Mouse (Mus musculus): Measurements from ENCODE around the gene Neurod4. TPM values are rescaled to one million over a fixed set of nuclear protein-coding genes. Genes with fewer than 3 reads are reported as not detected.

The Neurod4 gene
- polyA plus RNA-seq, 1 experiment from 2014 or later = not detected

GRCm38 (mm10) chr10:130229584-130229983 is 50.5 kb downstream of the Neurod4 start:
- WGBS = 83% methylated on average over 5 of the region's 5 CpGs
- no peak for ATAC-seq (ENCODE audit: borderline replicate concordance, extremely low read depth, low FRiP score, low TSS enrichment)

GRCm38 (mm10) chr10:130228246-130228645 is 51.8 kb downstream of the Neurod4 start:
- Histone ChIP-seq H3K4me3 (no peak overlapping the region), H3K27me3 (no peaks in the 10 kb centered on the region), H3K4me2 (no peak overlapping the region), H3K9ac (no peak overlapping the region), H3K9me3 (no peaks in the 10 kb centered on the region), H3K36me3 (no peaks in the 10 kb centered on the region), H3K4me1 (no peaks in the 10 kb centered on the region), H3K27ac (no peak overlapping the region)
- peak; percentile 64; the same call in 1 of the 2 replicates for ATAC-seq (ENCODE audit: borderline replicate concordance, extremely low read depth, low FRiP score, low TSS enrichment)
- WGBS = 0% methylated on average over 1 of the region's 1 CpGs

More at GRCm38 (mm10) chr10:130229584-130229983, 50.5 kb downstream of the Neurod4 start:
- H3K4me3 ChIP-seq = no peak overlapping the region
- no peak overlapping the region for H3K9ac ChIP-seq
- H3K36me3 ChIP-seq = no peaks in the 10 kb centered on the region
- no peaks in the 10 kb centered on the region for H3K27me3 ChIP-seq
- no peak overlapping the region for H3K4me2 ChIP-seq
- no peaks in the 10 kb centered on the region for H3K4me1 ChIP-seq
- no peak overlapping the region for H3K27ac ChIP-seq
- H3K9me3 ChIP-seq = no peaks in the 10 kb centered on the region

- H3K4me2 ChIP-seq = no peak overlapping the region
- ATAC-seq (ENCODE audit: borderline replicate concordance, extremely low read depth, low FRiP score, low TSS enrichment) = no peak
- no peaks in the 10 kb centered on the region for H3K9me3 ChIP-seq
- no peaks in the 10 kb centered on the region for H3K27me3 ChIP-seq
- H3K36me3 ChIP-seq = no peaks in the 10 kb centered on the region
- H3K9ac ChIP-seq = no peak overlapping the region
- H3K27ac ChIP-seq = no peak overlapping the region
- WGBS = 66% methylated on average over 3 of the region's 3 CpGs
- H3K4me3 ChIP-seq = no peak overlapping the region
- no peaks in the 10 kb centered on the region for H3K4me1 ChIP-seq
Observed at GRCm38 (mm10) chr10:130225034-130225433, 55.0 kb downstream of the Neurod4 start.

Other genes starting within 250 kb of the Neurod4 start
- gene Olfr821, start 249.9 kb downstream of the Neurod4 start, polyA plus RNA-seq (2015; fragmentation: Nextera tagmentation; extraction: Ambion mirVana) = not detected in 2 replicates
- gene Olfr822, start 209.0 kb downstream of the Neurod4 start, polyA plus RNA-seq (2015; fragmentation: Nextera tagmentation; extraction: Ambion mirVana) = not detected in 2 replicates
- not detected in 2 replicates for gene Olfr823, start 164.9 kb downstream of the Neurod4 start, polyA plus RNA-seq (2015; fragmentation: Nextera tagmentation; extraction: Ambion mirVana)
- not detected in 2 replicates for gene Olfr824, start 150.2 kb downstream of the Neurod4 start, polyA plus RNA-seq (2015; fragmentation: Nextera tagmentation; extraction: Ambion mirVana)
- gene Olfr825, start 113.5 kb downstream of the Neurod4 start, polyA plus RNA-seq (2015; fragmentation: Nextera tagmentation; extraction: Ambion mirVana) = not detected in 2 replicates
- not detected in 2 replicates for gene Olfr826, start 96.1 kb downstream of the Neurod4 start, polyA plus RNA-seq (2015; fragmentation: Nextera tagmentation; extraction: Ambion mirVana)
- gene Olfr827, start 65.8 kb downstream of the Neurod4 start, polyA plus RNA-seq (2015; fragmentation: Nextera tagmentation; extraction: Ambion mirVana) = not detected in 2 replicates
- 0.52 and 2.2 TPM in 2 replicates for gene Tespa1, start 42.6 kb upstream of the Neurod4 start, polyA plus RNA-seq (2015; fragmentation: Nextera tagmentation; extraction: Ambion mirVana)
- gene Vmn2r84, start 114.1 kb upstream of the Neurod4 start, polyA plus RNA-seq (2015; fragmentation: Nextera tagmentation; extraction: Ambion mirVana) = not detected in 2 replicates
- not detected in 2 replicates for gene Vmn2r85, start 149.5 kb upstream of the Neurod4 start, polyA plus RNA-seq (2015; fragmentation: Nextera tagmentation; extraction: Ambion mirVana)
- not detected in 2 replicates for gene Vmn2r86, start 175.8 kb upstream of the Neurod4 start, polyA plus RNA-seq (2015; fragmentation: Nextera tagmentation; extraction: Ambion mirVana)
- not detected in 2 replicates for gene Vmn2r87, start 217.2 kb upstream of the Neurod4 start, polyA plus RNA-seq (2015; fragmentation: Nextera tagmentation; extraction: Ambion mirVana)

Data from lung, embryonic 15.5 days (tissue).